Mouse (Mus musculus): ENCODE measurements at regions not wholly inside any gene's neighbourhood (a gene's known extent, or its start where the extent isn't known, plus 50 kb on each side); places are given as distances from the start of the nearest gene placed in this dataset.

- TF ChIP-seq CTCF (IDR thresholded peaks at IDR 0.05; ENCODE audit: borderline replicate concordance, insufficient read depth, low read length) (no peak), POLR2A (IDR thresholded peaks at IDR 0.05; ENCODE audit: low read depth, low read length) (no peak)
These were observed 67.8 kb upstream of the Ahr start for GRCm38 (mm10) chr12:35602589-35602988.

All from embryonic fibroblast, embryonic 13.5 days (primary cell).